In the genomic region with DNA sequence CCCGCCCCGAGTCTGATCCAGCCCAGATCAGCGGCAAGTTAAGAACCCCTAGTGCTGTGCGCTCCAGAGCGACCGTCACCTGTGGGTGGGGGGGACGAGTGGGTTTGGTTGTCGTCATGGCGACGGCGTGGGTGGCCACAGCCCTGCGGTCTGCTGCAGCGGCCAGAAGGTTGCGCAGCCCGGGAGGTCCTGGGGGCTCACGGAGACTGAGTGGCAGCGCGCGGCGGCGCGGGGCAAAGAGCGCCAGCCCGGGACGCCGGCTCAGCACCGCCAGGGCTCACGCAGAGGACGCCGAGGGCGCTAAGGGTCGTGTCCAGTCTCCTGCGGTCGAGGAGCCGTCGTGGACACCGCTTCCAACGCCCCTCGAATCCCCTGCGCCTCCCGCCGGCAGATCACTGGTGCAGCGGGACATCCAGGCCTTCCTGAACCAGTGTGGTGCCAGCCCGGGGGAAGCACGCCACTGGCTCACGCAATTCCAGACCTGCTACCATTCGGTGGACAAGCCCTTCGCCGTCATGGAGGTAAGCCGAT, we compare ENCODE assay signal across 8 mouse cellular contexts. TPM values are rescaled to one million over a fixed set of nuclear protein-coding genes. Genes with fewer than 3 reads are reported as not detected.
A peak's percentile ranks its signal among the peaks of the same experiment; 100 is the strongest.
DNase-seq lines count a peak whose midpoint lies in the region; ATAC-seq and TF ChIP-seq lines count a peak whose summit lies in the region.

Gene Nags, plus strand, starts transcription at position 43 of the 531 bp plus-strand sequence.

- DNase-seq in heart, adult 9 months (ENCODE audit: low spot score in 2 of 2): no peak
- no peak for DNase-seq in midbrain, postnatal 0 days (ENCODE audit: low spot score)
- no peak for DNase-seq in natural killer cell, adult 2 months (ENCODE audit: low spot score in 2 of 2)
- no peak for DNase-seq in cerebellum, adult 8-10 months
- DNase-seq in cerebellum, adult 9-10 months: no peak

- H3K9ac ChIP-seq in heart, embryonic 15.5 days: 0 out of 2 replicates have a peak within 1 kb of the TSS, but pooled peaks have one; percentile 16
- no peak within 1 kb of the TSS for H3K9ac ChIP-seq in hindbrain, embryonic 16.5 days (ENCODE audit: low read depth, low read length)
- H3K9ac ChIP-seq in midbrain, postnatal 0 days (replicated peaks; ENCODE audit: low read length, poor library complexity, severe bottlenecking): 0 out of 2 replicates have a peak within 1 kb of the TSS, but pooled peaks have one; percentile 13

- 1% methylated on average over 50 of the region's 50 CpGs for WGBS in heart, embryonic 15.5 days
- 1% methylated on average over 50 of the region's 50 CpGs for WGBS in hindbrain, embryonic 16.5 days
- WGBS in midbrain, postnatal 0 days: 1% methylated on average over 46 of the region's 50 CpGs

- H3K9me3 ChIP-seq in heart, embryonic 15.5 days (replicated peaks): no peaks in the 10 kb centered on the region
- no peaks in the 10 kb centered on the region for H3K9me3 ChIP-seq in hindbrain, embryonic 16.5 days (ENCODE audit: control insufficient read depth, low read length)
- no peaks in the 10 kb centered on the region for H3K9me3 ChIP-seq in midbrain, postnatal 0 days (ENCODE audit: low read length)

- ATAC-seq in heart, embryonic 15.5 days (replicated peaks; ENCODE audit: insufficient number of reproducible peaks, insufficient read depth, low FRiP score, low read depth): no peak
- ATAC-seq in common myeloid progenitor, adult 5-6 weeks (replicated peaks; ENCODE audit: low read depth, poor library complexity, severe bottlenecking): peak; percentile 9; the same call in 1 of the 2 replicates
- no peak for ATAC-seq in hindbrain, embryonic 16.5 days
- no peak for ATAC-seq in midbrain, postnatal 0 days (ENCODE audit: low FRiP score)

- TF ChIP-seq CTCF in midbrain, postnatal 0 days (IDR thresholded peaks at IDR 0.05): no peak

- H3K4me3 ChIP-seq in heart, embryonic 15.5 days: peak within 1 kb of the TSS; percentile 38
- H3K4me3 ChIP-seq in hindbrain, embryonic 16.5 days (ENCODE audit: low read length): peak within 1 kb of the TSS; percentile 15; the same call in 1 of the 2 replicates
- peak within 1 kb of the TSS; percentile 21; the same call in 1 of the 2 replicates for H3K4me3 ChIP-seq in midbrain, postnatal 0 days (ENCODE audit: low read depth, low read length)

- peak within 1 kb of the TSS; percentile 61 for H3K4me2 ChIP-seq in heart, embryonic 15.5 days
- H3K4me2 ChIP-seq in hindbrain, embryonic 16.5 days (ENCODE audit: low read length): peak within 1 kb of the TSS; percentile 31
- H3K4me2 ChIP-seq in midbrain, postnatal 0 days (ENCODE audit: low read depth, low read length, poor library complexity, severe bottlenecking): peak within 1 kb of the TSS; percentile 29

- H3K27me3 ChIP-seq in heart, embryonic 15.5 days: peaks cover 70% of the 10 kb centered on the region
- H3K27me3 ChIP-seq in hindbrain, embryonic 16.5 days (replicated peaks; ENCODE audit: control insufficient read depth, insufficient read depth, low read length): peaks cover 56% of the 10 kb centered on the region
- H3K27me3 ChIP-seq in midbrain, postnatal 0 days (ENCODE audit: insufficient read depth, low read length): peaks cover 67% of the 10 kb centered on the region

- H3K36me3 ChIP-seq in heart, embryonic 15.5 days: no peaks in the 10 kb centered on the region
- no peaks in the 10 kb centered on the region for H3K36me3 ChIP-seq in hindbrain, embryonic 16.5 days (ENCODE audit: control insufficient read depth, insufficient read depth, low read length)
- H3K36me3 ChIP-seq in midbrain, postnatal 0 days (ENCODE audit: insufficient read depth, low read length): no peaks in the 10 kb centered on the region

- H3K27ac ChIP-seq in heart, embryonic 15.5 days: no peak within 1 kb of the TSS
- H3K27ac ChIP-seq in hindbrain, embryonic 16.5 days (ENCODE audit: low read depth, low read length): no peak within 1 kb of the TSS
- H3K27ac ChIP-seq in midbrain, postnatal 0 days (ENCODE audit: low read depth, low read length): no peak within 1 kb of the TSS

- peaks cover 28% of the 10 kb centered on the region for H3K4me1 ChIP-seq in heart, embryonic 15.5 days (replicated peaks)
- H3K4me1 ChIP-seq in hindbrain, embryonic 16.5 days (ENCODE audit: control insufficient read depth, insufficient read depth, low read depth, low read length): peaks cover 8% of the 10 kb centered on the region
- no peaks in the 10 kb centered on the region; the same call in 1 of the 2 replicates for H3K4me1 ChIP-seq in midbrain, postnatal 0 days (ENCODE audit: insufficient read depth, low read length)

RNA-seq across cellular contexts. Expression of gene Nags, which starts in this region (rescaled TPM):
- polyA plus RNA-seq in heart, embryonic 15.5 days (2015; fragmentation: Nextera tagmentation; extraction: Ambion mirVana): 0.24 TPM in 1 of 2 replicates, not detected in the other
- total RNA-seq in common myeloid progenitor, adult 5-6 weeks (2017): 0.53 and 1.7 TPM in 2 replicates
- polyA plus RNA-seq in hindbrain, embryonic 16.5 days (2015; fragmentation: Nextera tagmentation; extraction: Ambion mirVana): 0.09 TPM in 1 of 2 replicates, not detected in the other
- 0.14 and 0.16 TPM in 2 replicates for total RNA-seq in midbrain, postnatal 0 days (2014; rRNA removed)
- polyA plus RNA-seq in midbrain, postnatal 0 days (2015; fragmentation: Nextera tagmentation; extraction: Ambion mirVana): 0.09 and 0.11 TPM in 2 replicates
